Mouse (Mus musculus) forebrain, embryonic 12.5 days (tissue): ENCODE measurements around the gene Acoxl. TPM values are rescaled to one million over a fixed set of nuclear protein-coding genes. Genes with fewer than 3 reads are reported as not detected.

Source experiments
- ATAC-seq: fragments of 200-750 bp; cut with Nextera tagmentation; 2 replicates; pipeline ENCODE4 v1.8.0; 2017; ENCODE audit warnings: moderate TSS enrichment; ENCODE audit not compliant: low FRiP score
- H3K27ac ChIP-seq: fragments of 300-500 bp; sonication (generic); 2 replicates; pipeline ENCODE4 v1.5.1; 2016; ENCODE audit warnings: mild to moderate bottlenecking
- H3K27me3 ChIP-seq: fragments of 300-500 bp; sonication (generic); 2 replicates; pipeline ENCODE4 v1.6.1; 2016; ENCODE audit warnings: mild to moderate bottlenecking
- H3K36me3 ChIP-seq: fragments of 300-500 bp; sonication (generic); replicated peaks from 2 replicates; pipeline ENCODE4 v1.6.1; 2016; ENCODE audit warnings: mild to moderate bottlenecking
- H3K4me1 ChIP-seq: fragments of 300-500 bp; sonication (generic); 2 replicates; pipeline ENCODE4 v1.6.1; 2016
- H3K4me2 ChIP-seq: fragments of 300-500 bp; sonication (generic); 2 replicates; pipeline ENCODE4 v1.6.1; 2016; ENCODE audit warnings: mild to moderate bottlenecking, moderate library complexity
- H3K4me3 ChIP-seq: fragments of 300-500 bp; sonication (generic); replicated peaks from 2 replicates; pipeline ENCODE4 v1.5.1; 2016; ENCODE audit warnings: mild to moderate bottlenecking
- H3K9ac ChIP-seq: fragments of 300-500 bp; sonication (generic); 2 replicates; pipeline ENCODE4 v1.6.1; 2016; ENCODE audit warnings: mild to moderate bottlenecking
- H3K9me3 ChIP-seq: fragments of 300-500 bp; sonication (generic); 2 replicates; pipeline ENCODE4 v1.6.1; 2016
- WGBS: fragments of 180-500 bp; shearing (Covaris S2); methylation state at CpG from one replicate; pipeline ENCODE4 v1.1.7; 2016; 5-methylcytosine and 5-hydroxymethylcytosine counted together
- polyA plus RNA-seq: library from polyadenylated mRNA; unstranded; fragments of >200 nt; fragmentation: Nextera tagmentation; extraction: Ambion mirVana; gene quantifications from 2 replicates; pipeline ENCODE4 v1.2.1, GENCODE M21; 2016

Acoxl gene
- polyA plus RNA-seq, 1 experiment from 2014 or later = 0.11 TPM

GRCm38 (mm10) chr2:128152845-128153550 lies 314.3 kb downstream of the Acoxl start:
- no peak overlapping the region for H3K27ac ChIP-seq
- H3K4me1 ChIP-seq = peaks cover 32% of the 10 kb centered on the region
- WGBS = 90% methylated on average over 16 of the region's 16 CpGs
- H3K4me3 ChIP-seq = no peak overlapping the region
- ATAC-seq = no peak
- no peaks in the 10 kb centered on the region for H3K27me3 ChIP-seq
- no peak overlapping the region for H3K9ac ChIP-seq
- peaks cover 38% of the 10 kb centered on the region for H3K36me3 ChIP-seq
- H3K4me2 ChIP-seq = no peak overlapping the region
- H3K9me3 ChIP-seq = no peaks in the 10 kb centered on the region

GRCm38 (mm10) chr2:128153551-128153910 lies 314.9 kb downstream of the Acoxl start:
- no peak; the same call in 1 of the 2 replicates for ATAC-seq

GRCm38 (mm10) chr2:128155412-128156066 lies 316.9 kb downstream of the Acoxl start:
- no peak for ATAC-seq
- no peaks in the 10 kb centered on the region for H3K27me3 ChIP-seq
- no peak overlapping the region for H3K4me3 ChIP-seq
- peaks cover 32% of the 10 kb centered on the region for H3K4me1 ChIP-seq
- H3K36me3 ChIP-seq = peaks cover 30% of the 10 kb centered on the region
- H3K9ac ChIP-seq = no peak overlapping the region
- no peak overlapping the region for H3K4me2 ChIP-seq
- no peaks in the 10 kb centered on the region for H3K9me3 ChIP-seq
- no peak overlapping the region for H3K27ac ChIP-seq
- 95% methylated on average over 13 of the region's 13 CpGs for WGBS

More at GRCm38 (mm10) chr2:128153551-128153910, 314.9 kb downstream of the Acoxl start:
- H3K9ac ChIP-seq = no peak overlapping the region
- H3K4me1 ChIP-seq = peaks cover 32% of the 10 kb centered on the region
- H3K27me3 ChIP-seq = no peaks in the 10 kb centered on the region
- no peak overlapping the region for H3K4me3 ChIP-seq
- no peaks in the 10 kb centered on the region for H3K9me3 ChIP-seq
- peaks cover 36% of the 10 kb centered on the region for H3K36me3 ChIP-seq
- WGBS = 58% methylated on average over 11 of the region's 11 CpGs
- H3K27ac ChIP-seq = no peak overlapping the region
- H3K4me2 ChIP-seq = no peak overlapping the region

GRCm38 (mm10) chr2:128156067-128156462 lies 317.4 kb downstream of the Acoxl start:
- no peak overlapping the region for H3K4me3 ChIP-seq
- H3K27me3 ChIP-seq = no peaks in the 10 kb centered on the region
- WGBS = 69% methylated on average over 5 of the region's 5 CpGs
- H3K27ac ChIP-seq = no peak overlapping the region
- no peak overlapping the region for H3K9ac ChIP-seq
- peaks cover 26% of the 10 kb centered on the region; the same call in 1 of the 2 replicates for H3K36me3 ChIP-seq
- no peak overlapping the region for H3K4me2 ChIP-seq
- peaks cover 32% of the 10 kb centered on the region for H3K4me1 ChIP-seq
- no peak for ATAC-seq
- H3K9me3 ChIP-seq = no peaks in the 10 kb centered on the region

GRCm38 (mm10) chr2:128156557-128157412 lies 318.1 kb downstream of the Acoxl start:
- H3K4me1 ChIP-seq = peaks cover 32% of the 10 kb centered on the region
- 74% methylated on average over 12 of the region's 12 CpGs for WGBS
- no peaks in the 10 kb centered on the region for H3K27me3 ChIP-seq
- H3K36me3 ChIP-seq = peaks cover 22% of the 10 kb centered on the region; the same call in 1 of the 2 replicates
- H3K9me3 ChIP-seq = no peaks in the 10 kb centered on the region
- no peak overlapping the region for H3K4me2 ChIP-seq
- no peak overlapping the region for H3K27ac ChIP-seq
- no peak overlapping the region for H3K9ac ChIP-seq
- no peak overlapping the region for H3K4me3 ChIP-seq
- ATAC-seq = no peak

GRCm38 (mm10) chr2:128158734-128159410 lies 320.2 kb downstream of the Acoxl start:
- H3K9me3 ChIP-seq = no peaks in the 10 kb centered on the region
- no peaks in the 10 kb centered on the region for H3K27me3 ChIP-seq
- no peak overlapping the region for H3K4me2 ChIP-seq
- no peak overlapping the region for H3K27ac ChIP-seq
- peaks cover 23% of the 10 kb centered on the region for H3K4me1 ChIP-seq
- no peak overlapping the region for H3K4me3 ChIP-seq
- no peak for ATAC-seq
- H3K36me3 ChIP-seq = peaks cover 22% of the 10 kb centered on the region; the same call in 1 of the 2 replicates
- H3K9ac ChIP-seq = no peak overlapping the region
- 63% methylated on average over 17 of the region's 17 CpGs for WGBS

- H3K9ac ChIP-seq = no peak overlapping the region
- no peaks in the 10 kb centered on the region for H3K9me3 ChIP-seq
- WGBS = 84% methylated on average over 7 of the region's 7 CpGs
- H3K4me1 ChIP-seq = peaks cover 22% of the 10 kb centered on the region
- H3K4me3 ChIP-seq = no peak overlapping the region
- H3K27me3 ChIP-seq = no peaks in the 10 kb centered on the region
- no peak overlapping the region for H3K4me2 ChIP-seq
- peaks cover 22% of the 10 kb centered on the region; the same call in 1 of the 2 replicates for H3K36me3 ChIP-seq
- no peak overlapping the region for H3K27ac ChIP-seq
- ATAC-seq = no peak
Measured at GRCm38 (mm10) chr2:128159619-128160125, 321.0 kb downstream of the Acoxl start.

GRCm38 (mm10) chr2:128163177-128163576 lies 324.5 kb downstream of the Acoxl start:
- H3K27ac ChIP-seq = no peak overlapping the region
- H3K36me3 ChIP-seq = peaks cover 12% of the 10 kb centered on the region; the same call in 1 of the 2 replicates
- no peak overlapping the region for H3K9ac ChIP-seq
- ATAC-seq = no peak
- H3K4me3 ChIP-seq = no peak overlapping the region
- 83% methylated on average over 8 of the region's 8 CpGs for WGBS
- H3K4me2 ChIP-seq = no peak overlapping the region
- H3K27me3 ChIP-seq = no peaks in the 10 kb centered on the region
- peaks cover 7% of the 10 kb centered on the region; the same call in 1 of the 2 replicates for H3K4me1 ChIP-seq
- H3K9me3 ChIP-seq = no peaks in the 10 kb centered on the region

- Histone ChIP-seq H3K4me1 (peaks cover 7% of the 10 kb centered on the region; the same call in 1 of the 2 replicates), H3K9me3 (no peaks in the 10 kb centered on the region), H3K36me3 (no peaks in the 10 kb centered on the region), H3K4me2 (no peak overlapping the region), H3K9ac (no peak overlapping the region), H3K4me3 (no peak overlapping the region), H3K27me3 (no peaks in the 10 kb centered on the region), H3K27ac (no peak overlapping the region)
- WGBS = 61% methylated on average over 13 of the region's 13 CpGs
- ATAC-seq = no peak
Measured at GRCm38 (mm10) chr2:128166623-128167423, 328.1 kb downstream of the Acoxl start.

GRCm38 (mm10) chr2:128167930-128168329 lies 329.3 kb downstream of the Acoxl start:
- no peaks in the 10 kb centered on the region for H3K27me3 ChIP-seq
- no peak overlapping the region for H3K4me2 ChIP-seq
- H3K9me3 ChIP-seq = no peaks in the 10 kb centered on the region
- no peak overlapping the region for H3K4me3 ChIP-seq
- peaks cover 7% of the 10 kb centered on the region; the same call in 1 of the 2 replicates for H3K4me1 ChIP-seq
- ATAC-seq = no peak
- WGBS = 95% methylated on average over 12 of the region's 12 CpGs
- no peak overlapping the region for H3K9ac ChIP-seq
- no peaks in the 10 kb centered on the region for H3K36me3 ChIP-seq
- H3K27ac ChIP-seq = no peak overlapping the region

GRCm38 (mm10) chr2:128169486-128169885 lies 330.8 kb downstream of the Acoxl start:
- Histone ChIP-seq H3K4me1 (peaks cover 7% of the 10 kb centered on the region; the same call in 1 of the 2 replicates), H3K27me3 (no peaks in the 10 kb centered on the region), H3K27ac (no peak overlapping the region), H3K9ac (no peak overlapping the region), H3K4me3 (no peak overlapping the region), H3K4me2 (no peak overlapping the region), H3K9me3 (no peaks in the 10 kb centered on the region), H3K36me3 (no peaks in the 10 kb centered on the region)
- WGBS = 81% methylated on average over 5 of the region's 5 CpGs
- ATAC-seq = no peak
